Mouse (Mus musculus) bone marrow macrophage, adult 2 months (primary cell): ENCODE measurements around the gene Manbal. TPM values are rescaled to one million over a fixed set of nuclear protein-coding genes. Genes with fewer than 3 reads are reported as not detected.
A peak's percentile ranks its signal among the peaks of the same experiment; 100 is the strongest.

Experiments used
- H3K27ac ChIP-seq: 2 replicates; pipeline ENCODE4 v1.5.1; 2012; ENCODE audit warnings: low read depth, low read length; ENCODE audit not compliant: insufficient read depth
- H3K4me1 ChIP-seq: 2 replicates; pipeline ENCODE4 v1.6.1; 2012; ENCODE audit warnings: low read length; ENCODE audit not compliant: control insufficient read depth, insufficient read depth
- H3K4me3 ChIP-seq: 2 replicates; pipeline ENCODE4 v1.5.1; 2012; ENCODE audit warnings: mild to moderate bottlenecking, low read length, moderate library complexity; ENCODE audit not compliant: insufficient read depth
- CTCF ChIP-seq: IDR thresholded peaks from 2 replicates; pipeline ENCODE4 v1.5.1; 2012; ENCODE audit warnings: low read depth, mild to moderate bottlenecking, low read length, moderate library complexity
- POLR2A ChIP-seq: IDR thresholded peaks from 2 replicates; pipeline ENCODE4 v1.6.1; 2012; ENCODE audit warnings: mild to moderate bottlenecking, low read depth, low read length, borderline replicate concordance
- polyA plus RNA-seq: library from polyadenylated mRNA; stranded (reverse); fragments of >200 nt; gene quantifications from 2 replicates; pipeline ENCODE4 v1.2.4, GENCODE M21; 2012; ENCODE audit not compliant: missing spikeins, insufficient read depth, insufficient read length

Gene Manbal
- polyA plus RNA-seq, 1 experiment = 32.7 TPM

DNA sequence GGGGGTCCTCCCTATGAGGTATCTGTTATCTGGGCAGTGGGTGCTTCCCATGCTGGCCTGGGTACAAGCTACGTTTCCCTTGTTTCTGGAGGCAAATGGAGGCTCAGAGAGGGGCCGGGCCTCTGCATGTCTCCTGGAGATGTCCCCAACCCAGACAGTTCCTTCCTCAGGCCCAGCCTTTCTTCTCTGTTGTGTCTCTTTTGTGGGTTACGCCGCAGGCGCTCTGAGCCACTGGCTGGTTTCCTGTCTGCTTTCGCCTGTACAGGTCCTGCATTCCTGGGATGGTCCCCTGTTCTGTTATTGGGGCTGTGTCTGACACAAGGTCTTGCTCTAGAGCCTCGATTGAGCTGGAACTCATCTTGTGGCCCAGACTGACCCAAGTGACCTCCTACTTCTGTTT, 62.3 kb downstream of the Manbal start:
- Histone ChIP-seq H3K27ac (no peak overlapping the region), H3K4me3 (no peak overlapping the region), H3K4me1 (peaks cover 36% of the 10 kb centered on the region)
- TF ChIP-seq POLR2A (no peak), CTCF (no peak)

DNA sequence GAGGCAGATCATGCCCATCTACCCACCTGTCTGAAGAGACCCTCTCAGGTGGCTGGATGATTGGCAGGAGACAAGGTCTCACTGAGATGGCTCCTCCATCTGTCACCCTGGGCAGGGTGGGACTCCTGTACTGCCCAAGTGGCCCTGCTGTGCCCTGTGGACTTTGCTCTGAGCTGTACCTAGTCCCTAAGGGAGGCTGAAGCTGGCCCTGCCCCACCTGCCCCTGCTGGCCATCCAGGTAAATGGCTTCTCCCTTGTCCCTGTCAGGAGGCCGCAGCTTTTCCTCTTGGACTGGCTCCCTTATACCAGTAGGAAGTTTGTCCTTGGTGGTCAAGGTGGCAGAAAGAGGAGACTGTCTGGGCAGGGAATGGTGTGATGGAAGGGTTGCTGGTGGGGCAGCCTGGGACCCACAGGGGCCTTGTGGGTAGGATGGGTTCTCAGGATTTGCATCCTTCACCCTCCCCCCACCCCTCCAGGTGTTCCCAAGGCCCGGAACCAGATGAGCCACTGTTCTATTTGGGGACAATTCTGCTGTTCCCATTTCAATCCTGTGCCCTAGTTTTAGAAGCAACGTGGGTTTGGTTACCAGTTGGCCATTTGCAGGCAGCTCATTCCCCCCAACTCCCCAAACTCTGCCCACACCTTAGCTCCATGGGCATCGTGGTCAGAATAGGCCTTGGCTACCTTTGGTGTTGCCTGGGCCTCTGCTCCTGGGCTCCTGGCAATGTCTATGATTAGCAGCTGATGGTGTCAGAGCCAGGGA, 63.5 kb downstream of the Manbal start:
- no peak overlapping the region for H3K27ac ChIP-seq
- no peak overlapping the region for H3K4me3 ChIP-seq
- H3K4me1 ChIP-seq = peaks cover 36% of the 10 kb centered on the region
- TF ChIP-seq POLR2A (no peak), CTCF (no peak)

DNA sequence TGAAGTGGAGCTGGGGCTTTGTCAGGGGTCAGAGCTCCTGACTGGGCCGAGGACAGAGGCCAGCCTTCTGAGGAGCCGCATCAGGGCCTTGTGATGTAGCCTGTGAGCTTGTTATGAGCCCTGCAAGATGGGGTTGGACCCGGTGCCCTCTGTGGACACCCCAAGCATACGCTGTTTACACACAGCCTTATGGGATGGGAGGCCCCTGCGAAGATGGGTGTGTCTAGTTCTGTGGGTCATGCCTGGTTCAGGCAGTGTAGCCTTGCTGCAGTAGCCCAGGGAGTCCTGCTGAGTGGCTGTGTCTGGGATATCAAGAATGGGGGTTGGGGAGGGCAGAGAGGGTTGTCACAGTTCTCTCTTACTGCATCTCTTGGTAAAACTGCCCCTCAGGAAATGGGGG, 64.5 kb downstream of the Manbal start:
- peaks cover 30% of the 10 kb centered on the region for H3K4me1 ChIP-seq
- no peak overlapping the region for H3K27ac ChIP-seq
- H3K4me3 ChIP-seq = no peak overlapping the region
- TF ChIP-seq POLR2A = no peak
- TF ChIP-seq CTCF = no peak

DNA sequence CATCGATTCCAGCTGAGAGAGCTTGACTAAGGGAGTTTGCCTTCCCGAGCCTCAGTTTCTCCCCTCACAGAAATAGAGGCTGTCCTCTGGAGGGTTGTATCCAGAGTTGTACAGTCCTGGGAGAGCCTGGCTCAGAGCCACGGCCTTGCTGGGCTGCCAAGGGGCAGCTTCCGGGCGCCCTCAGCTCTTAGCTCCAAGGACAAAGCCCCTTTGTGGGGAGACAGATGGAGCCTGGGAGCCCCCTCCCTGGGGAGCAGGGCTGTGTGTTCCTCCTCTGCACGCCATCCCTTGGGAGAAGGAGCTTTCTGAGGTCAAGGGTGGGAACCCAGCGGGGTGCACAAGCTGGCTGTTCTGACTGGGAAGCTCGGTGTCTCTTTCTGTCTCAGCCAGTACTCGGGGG, 65.1 kb downstream of the Manbal start:
- Histone ChIP-seq H3K4me3 (no peak overlapping the region), H3K27ac (no peak overlapping the region), H3K4me1 (peaks cover 24% of the 10 kb centered on the region)
- TF ChIP-seq POLR2A (no peak), CTCF (no peak)

DNA sequence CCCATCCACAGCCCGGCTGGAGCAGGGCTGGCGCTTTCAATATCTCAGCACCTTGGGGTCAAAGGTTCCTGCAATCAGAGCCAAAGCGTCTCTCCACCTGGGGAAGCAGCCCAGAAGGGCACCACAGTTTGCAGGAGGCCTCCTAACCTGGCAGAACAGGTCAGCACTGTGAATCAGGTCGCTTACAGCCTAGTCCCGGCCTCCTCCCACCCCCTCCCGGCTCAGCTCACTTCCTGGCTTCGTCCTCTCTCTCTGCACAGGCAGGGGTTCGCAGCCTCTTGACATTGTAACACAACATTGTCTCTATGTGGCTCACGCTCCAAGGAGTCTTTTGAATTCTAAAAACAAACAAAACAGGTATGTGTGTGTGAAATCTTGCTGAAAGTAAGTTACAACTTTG, 66.6 kb downstream of the Manbal start:
- no peak for TF ChIP-seq CTCF
- no peak for TF ChIP-seq POLR2A
- no peak overlapping the region for H3K27ac ChIP-seq
- peaks cover 11% of the 10 kb centered on the region for H3K4me1 ChIP-seq
- H3K4me3 ChIP-seq = no peak overlapping the region

DNA sequence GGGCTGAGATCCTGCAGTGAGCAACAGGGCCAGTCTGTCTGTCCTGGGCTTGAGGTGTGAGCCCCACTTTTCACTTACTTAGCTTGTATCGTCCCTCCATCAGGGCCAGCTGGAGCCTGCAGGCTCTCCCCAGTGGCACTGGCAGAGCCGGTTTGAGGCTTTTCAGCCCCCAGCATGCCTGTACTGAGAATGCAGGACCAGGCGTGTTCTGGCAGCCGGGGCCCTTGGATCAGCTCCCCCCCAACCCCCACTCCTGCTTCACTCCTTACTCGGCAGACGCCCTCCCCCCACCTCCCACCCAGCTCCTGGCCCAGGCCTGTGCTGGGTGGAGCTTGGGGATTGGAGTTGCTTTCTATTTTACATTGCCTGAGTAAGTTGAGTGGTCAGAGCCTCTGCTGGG, 67.1 kb downstream of the Manbal start:
- Histone ChIP-seq H3K4me3 (no peak overlapping the region), H3K27ac (no peak overlapping the region), H3K4me1 (peaks cover 6% of the 10 kb centered on the region)
- TF ChIP-seq POLR2A (no peak), CTCF (no peak)

DNA sequence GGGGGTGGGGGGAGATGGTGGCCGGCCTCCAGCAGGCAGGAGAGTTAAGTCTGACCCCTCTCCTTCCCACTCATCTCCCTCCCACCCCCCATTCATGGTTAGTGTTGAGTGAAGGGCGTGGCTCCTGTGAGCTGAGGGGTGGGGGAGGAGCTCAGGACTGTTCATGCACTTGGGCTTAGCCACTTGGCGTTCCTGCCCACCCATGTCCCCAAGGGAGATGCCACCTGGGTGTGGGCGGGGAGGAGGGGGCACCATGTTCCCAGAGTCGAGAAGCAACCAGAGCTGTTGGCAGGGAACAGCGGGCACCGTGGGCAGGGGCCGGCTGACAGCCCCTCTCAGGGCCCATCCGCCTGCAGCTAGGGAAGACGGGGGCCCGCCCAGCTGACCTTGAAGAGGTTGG, 69.1 kb downstream of the Manbal start:
- Histone ChIP-seq H3K4me3 (no peak overlapping the region), H3K4me1 (no peaks in the 10 kb centered on the region), H3K27ac (no peak overlapping the region)
- no peak for TF ChIP-seq POLR2A
- no peak for TF ChIP-seq CTCF

DNA sequence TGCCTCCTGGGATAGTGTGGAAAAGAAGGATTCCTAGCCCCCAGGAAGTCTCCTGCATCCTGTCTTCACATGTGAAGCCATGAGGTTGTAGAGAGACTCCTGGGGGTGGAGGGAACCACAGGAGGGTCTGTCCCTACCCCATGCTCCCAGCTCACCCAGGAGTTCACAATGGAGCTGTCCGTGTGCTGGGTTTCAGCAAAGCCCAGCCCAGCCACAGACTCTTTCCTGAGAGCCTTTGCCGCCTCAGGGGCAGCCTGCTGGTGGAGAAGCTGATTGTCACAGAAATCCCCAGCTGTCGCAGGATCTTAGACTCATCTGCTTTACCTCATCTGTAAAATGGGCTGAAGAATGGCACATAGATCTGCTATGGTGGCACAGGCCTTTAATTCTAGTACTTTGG, 69.7 kb downstream of the Manbal start:
- H3K4me1 ChIP-seq = no peaks in the 10 kb centered on the region
- TF ChIP-seq POLR2A (no peak), CTCF (no peak)
- no peak overlapping the region for H3K4me3 ChIP-seq
- no peak overlapping the region for H3K27ac ChIP-seq

DNA sequence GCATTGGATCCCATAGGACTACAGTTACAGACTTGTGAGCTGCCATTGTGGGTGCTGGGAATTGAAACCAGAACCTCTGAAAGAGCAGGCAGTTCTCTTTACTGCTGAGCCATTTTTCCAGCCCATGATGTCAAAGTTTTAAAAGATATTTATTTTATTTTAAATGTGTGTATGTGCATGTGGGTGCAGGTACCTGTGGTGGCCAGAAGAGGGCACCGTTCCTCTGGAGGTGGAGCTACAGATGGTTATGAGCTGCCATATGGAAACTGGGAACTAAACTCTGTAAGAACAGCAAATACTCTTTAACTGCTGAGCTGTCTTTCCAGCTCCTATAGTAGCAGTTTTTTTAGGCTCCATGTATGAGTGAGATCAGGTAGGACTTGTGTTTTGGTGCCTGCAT, 74.0 kb downstream of the Manbal start:
- Histone ChIP-seq H3K4me3 (no peak overlapping the region), H3K4me1 (peaks cover 3% of the 10 kb centered on the region), H3K27ac (no peak overlapping the region)
- TF ChIP-seq CTCF = peak; percentile 17; the same call in 1 of the 2 replicates
- no peak for TF ChIP-seq POLR2A

Other genes with a start within 250 kb of the Manbal start
- gene Samhd1, start 232.3 kb upstream of the Manbal start, polyA plus RNA-seq = 496 and 503 TPM in 2 replicates
- 22.8 and 26.6 TPM in 2 replicates for gene Rbl1, start 163.1 kb upstream of the Manbal start, polyA plus RNA-seq
- gene Rpn2, start 88.6 kb upstream of the Manbal start, polyA plus RNA-seq = 175 and 184 TPM in 2 replicates
- gene Mroh8, start 88.0 kb upstream of the Manbal start, polyA plus RNA-seq = not detected in 2 replicates
- not detected in 2 replicates for gene Ghrh, start 20.1 kb upstream of the Manbal start, polyA plus RNA-seq
- 3.0 and 3.4 TPM in 2 replicates for gene Src, start 50.9 kb downstream of the Manbal start, polyA plus RNA-seq
- not detected in 2 replicates for gene Nnat, start 192.5 kb downstream of the Manbal start, polyA plus RNA-seq
- gene Blcap, start 203.7 kb downstream of the Manbal start, polyA plus RNA-seq = 33.5 and 37.3 TPM in 2 replicates